Mouse (Mus musculus) central nervous system, embryonic 18 days (tissue): ENCODE data around the gene Prss23. TPM values are rescaled to one million over a fixed set of nuclear protein-coding genes. Genes with fewer than 3 reads are reported as not detected.

ENCODE experiments used
- polyA plus RNA-seq: library from polyadenylated mRNA; depleted of rRNA; stranded (reverse); fragments of >200 nt; gene quantifications from 2 replicates; pipeline ENCODE4 v1.2.3, GENCODE M21; 2012; rRNA removed

Prss23 gene
- 16.2 and 21.2 TPM in 2 replicates for polyA plus RNA-seq

DNA sequence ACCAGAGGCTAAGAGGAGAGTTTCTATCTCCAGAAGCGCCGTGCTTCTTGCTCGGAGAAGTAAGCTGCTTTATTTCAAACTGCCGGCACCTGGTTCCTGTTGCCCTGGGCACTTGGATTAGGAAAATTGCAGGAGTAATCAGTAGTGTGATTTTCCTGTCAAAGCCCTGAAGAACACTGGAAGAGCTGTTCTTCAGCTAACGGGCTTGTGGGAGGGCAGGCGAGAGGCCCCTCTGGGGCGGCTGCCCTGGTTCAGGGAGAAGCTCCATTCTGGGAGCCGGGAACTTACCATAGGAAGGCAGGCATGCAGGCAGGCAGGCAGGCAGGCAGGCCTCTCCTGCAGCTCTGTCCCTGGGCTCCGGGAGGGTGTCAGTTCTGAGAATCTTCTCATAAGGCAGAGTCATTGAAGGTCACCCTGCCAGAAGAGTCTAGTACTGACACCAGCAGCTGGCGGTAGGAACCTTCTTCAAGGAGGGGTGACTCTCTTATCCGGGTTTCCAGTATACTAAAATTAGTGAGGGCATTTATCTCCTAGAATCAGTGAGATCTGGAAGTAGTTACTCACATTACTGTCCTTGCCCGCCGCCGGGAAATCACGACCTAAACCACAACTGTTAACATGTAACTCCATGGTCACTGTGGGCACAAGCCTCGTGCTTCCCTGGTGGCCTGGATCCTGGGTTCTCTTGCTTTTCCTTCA lies at the start of gene Prss23:
Gene Prss23, minus strand, starts transcription at position 457 of the 699 bp plus-strand sequence.

Other genes starting within 250 kb of the Prss23 start
- 21.0 and 21.1 TPM in 2 replicates for gene Tmem135, start 123.0 kb downstream of the Prss23 start, polyA plus RNA-seq
- 3.1 and 3.2 TPM in 2 replicates for gene Fzd4, start 122.8 kb downstream of the Prss23 start, polyA plus RNA-seq
- 9.3 and 10.5 TPM in 2 replicates for gene Me3, start 105.2 kb upstream of the Prss23 start, polyA plus RNA-seq